Comparison of ENCODE assay signal across 9 mouse cellular contexts in genomic region chr19:25611116-25611515, GRCm38 (mm10). TPM values are rescaled to one million over a fixed set of nuclear protein-coding genes. Genes with fewer than 3 reads are reported as not detected.
DNase-seq lines count a peak whose midpoint lies in the region; ATAC-seq lines count a peak whose summit lies in the region.
"Had no signal": no experiment of that assay in that cellular context is flagged by ENCODE, and none has a peak within 500 bp of the region (broad histone marks: within the 10 kb centered on the region; RNA-seq: fewer than 3 reads in every experiment).

No protein-coding gene starts in this region.

- H3K9me3 ChIP-seq in heart, embryonic 10.5 days, result no peaks in the 10 kb centered on the region
- no peaks in the 10 kb centered on the region for H3K9me3 ChIP-seq in hindbrain, embryonic 12.5 days (replicated peaks)
- H3K9me3 ChIP-seq in midbrain, embryonic 12.5 days, result no peaks in the 10 kb centered on the region

- peaks cover 27% of the 10 kb centered on the region for H3K4me1 ChIP-seq in heart, embryonic 10.5 days
- peaks cover 19% of the 10 kb centered on the region for H3K4me1 ChIP-seq in hindbrain, embryonic 12.5 days
- H3K4me1 ChIP-seq in midbrain, embryonic 12.5 days, result peaks cover 18% of the 10 kb centered on the region

- peaks cover 98% of the 10 kb centered on the region for H3K27me3 ChIP-seq in heart, embryonic 10.5 days (ENCODE audit: insufficient read depth, poor library complexity, severe bottlenecking)
- H3K27me3 ChIP-seq in hindbrain, embryonic 12.5 days, result peaks cover 95% of the 10 kb centered on the region
- H3K27me3 ChIP-seq in midbrain, embryonic 12.5 days, result peaks cover 97% of the 10 kb centered on the region

- H3K9ac ChIP-seq in hindbrain, embryonic 12.5 days, result no peak overlapping the region; the same call in 1 of the 2 replicates
- peak overlapping the region; percentile 44; the same call in 1 of the 2 replicates for H3K9ac ChIP-seq in midbrain, embryonic 12.5 days (replicated peaks)

- H3K27ac ChIP-seq in heart, embryonic 10.5 days, result 0 out of 2 replicates have a peak overlapping the region, but pooled peaks have one; percentile 6
- H3K27ac ChIP-seq in hindbrain, embryonic 12.5 days, result no peak overlapping the region
- H3K27ac ChIP-seq in midbrain, embryonic 12.5 days (replicated peaks), result no peak overlapping the region

- DNase-seq in heart, embryonic 10.5 days (ENCODE audit: low spot score), result no peak
- DNase-seq in heart, adult 11 months, result no peak
- peak; percentile 46 for DNase-seq in ES-CJ7 (ENCODE audit: low read depth, low spot score)
- no peak for DNase-seq in natural killer cell, adult 2 months (ENCODE audit: low spot score in 2 of 2)
- no peak for DNase-seq in urinary bladder, postnatal 25 days (ENCODE audit: low spot score)

- no peak for ATAC-seq in hindbrain, embryonic 12.5 days (ENCODE audit: low FRiP score)
- ATAC-seq in midbrain, embryonic 12.5 days (ENCODE audit: low FRiP score, low read depth), result 0 out of 2 replicates have a peak, but pooled peaks have one; percentile 5
- no peak for ATAC-seq in erythroid progenitor cell, adult 5-6 weeks (replicated peaks; ENCODE audit: low FRiP score, poor library complexity, severe bottlenecking)

- H3K36me3 ChIP-seq in heart, embryonic 10.5 days, result no peaks in the 10 kb centered on the region
- H3K36me3 ChIP-seq in hindbrain, embryonic 12.5 days, result no peaks in the 10 kb centered on the region
- no peaks in the 10 kb centered on the region for H3K36me3 ChIP-seq in midbrain, embryonic 12.5 days

- peak overlapping the region; percentile 64 for H3K4me3 ChIP-seq in heart, embryonic 10.5 days
- peak overlapping the region; percentile 28 for H3K4me3 ChIP-seq in hindbrain, embryonic 12.5 days
- H3K4me3 ChIP-seq in midbrain, embryonic 12.5 days, result peak overlapping the region; percentile 43

- peak overlapping the region; percentile 53 for H3K4me2 ChIP-seq in hindbrain, embryonic 12.5 days (replicated peaks)
- H3K4me2 ChIP-seq in midbrain, embryonic 12.5 days (replicated peaks), result peak overlapping the region; percentile 58

- WGBS in heart, embryonic 10.5 days, result under 1% methylated on average over 42 of the region's 42 CpGs
- under 1% methylated on average over 42 of the region's 42 CpGs for WGBS in hindbrain, embryonic 12.5 days
- WGBS in midbrain, embryonic 12.5 days, result under 1% methylated on average over 42 of the region's 42 CpGs

RNA-seq across cellular contexts. Expression of gene Dmrt3, which starts 1.0 kb away (rescaled TPM):
- not detected in 2 replicates for polyA plus RNA-seq in heart, embryonic 10.5 days (2016; fragmentation: Nextera tagmentation; extraction: Ambion mirVana)
- polyA plus RNA-seq in hindbrain, embryonic 12.5 days (2016; fragmentation: Nextera tagmentation; extraction: Ambion mirVana), result 0.67 and 1.2 TPM in 2 replicates
- polyA plus RNA-seq in midbrain, embryonic 12.5 days (2016; fragmentation: Nextera tagmentation; extraction: Ambion mirVana), result 1.0 and 2.9 TPM in 2 replicates
- not detected in 2 replicates for total RNA-seq in erythroid progenitor cell, adult 5-6 weeks (2015; ENCODE audit: low replicate concordance)
- total RNA-seq in erythroid progenitor cell, adult 5-6 weeks (2017; ENCODE audit: low replicate concordance), result not detected in 2 replicates
- total RNA-seq: gastrocnemius, postnatal 10 days had no signal
